Mouse (Mus musculus) hindbrain, embryonic 16.5 days (tissue): Measurements from ENCODE around the gene Tns1. TPM values are rescaled to one million over a fixed set of nuclear protein-coding genes. Genes with fewer than 3 reads are reported as not detected.

Experiments
- ATAC-seq: fragments of 200-750 bp; cut with Nextera tagmentation; 2 replicates; pipeline ENCODE4 v1.8.0; 2017; ENCODE audit warnings: moderate TSS enrichment, moderate library complexity
- H3K27ac ChIP-seq: fragments of 300-500 bp; sonication (generic); 2 replicates; pipeline ENCODE4 v1.5.1; 2014; ENCODE audit warnings: low read depth, mild to moderate bottlenecking, control low read depth, low read length, moderate library complexity
- H3K27me3 ChIP-seq: fragments of 300-500 bp; sonication (generic); replicated peaks from 2 replicates; pipeline ENCODE4 v1.6.1; 2014; ENCODE audit warnings: low read length; ENCODE audit not compliant: control insufficient read depth, insufficient read depth
- H3K36me3 ChIP-seq: fragments of 300-500 bp; sonication (generic); 2 replicates; pipeline ENCODE4 v1.6.1; 2014; ENCODE audit warnings: mild to moderate bottlenecking, low read length, moderate library complexity, mixed read lengths; ENCODE audit not compliant: control insufficient read depth, insufficient read depth
- H3K4me1 ChIP-seq: fragments of 300-500 bp; sonication (generic); 2 replicates; pipeline ENCODE4 v1.6.1; 2014; ENCODE audit warnings: low read depth, low read length; ENCODE audit not compliant: control insufficient read depth, insufficient read depth
- H3K4me2 ChIP-seq: fragments of 300-500 bp; sonication (generic); 2 replicates; pipeline ENCODE4 v1.6.1; 2014; ENCODE audit warnings: mild to moderate bottlenecking, low read length, control low read depth, moderate library complexity
- H3K4me3 ChIP-seq: fragments of 300-500 bp; sonication (generic); 2 replicates; pipeline ENCODE4 v1.5.1; 2014; ENCODE audit warnings: mild to moderate bottlenecking, low read length, control low read depth, moderate library complexity
- H3K9ac ChIP-seq: fragments of 300-500 bp; sonication (generic); 2 replicates; pipeline ENCODE4 v1.6.1; 2014; ENCODE audit warnings: low read depth, mild to moderate bottlenecking, control low read depth, low read length, moderate library complexity
- H3K9me3 ChIP-seq: fragments of 300-500 bp; sonication (generic); 2 replicates; pipeline ENCODE4 v1.6.1; 2014; ENCODE audit warnings: mild to moderate bottlenecking, low read length, moderate library complexity; ENCODE audit not compliant: control insufficient read depth
- WGBS: fragments of 180-500 bp; shearing (Covaris S2); extraction: QIAGEN DNeasy Blood & Tissue Kit; methylation state at CpG from one replicate; pipeline ENCODE4 v1.1.7; 2014; 5-methylcytosine and 5-hydroxymethylcytosine counted together
- polyA plus RNA-seq: library from polyadenylated mRNA; unstranded; fragments of >200 nt; fragmentation: Nextera tagmentation; extraction: Ambion mirVana; gene quantifications from 2 replicates; pipeline ENCODE4 v1.2.1, GENCODE M21; 2015

The Tns1 gene
- polyA plus RNA-seq, 1 experiment from 2014 or later: 13.5 TPM

GRCm38 (mm10) chr1:74047311-74047710, 76.9 kb downstream of the Tns1 start:
- 42% methylated on average over 2 of the region's 2 CpGs for WGBS
- Histone ChIP-seq H3K36me3 (no peaks in the 10 kb centered on the region), H3K27me3 (no peaks in the 10 kb centered on the region), H3K4me2 (no peak overlapping the region), H3K4me1 (peaks cover 4% of the 10 kb centered on the region; the same call in 1 of the 2 replicates), H3K9ac (no peak overlapping the region), H3K9me3 (no peaks in the 10 kb centered on the region), H3K27ac (no peak overlapping the region), H3K4me3 (no peak overlapping the region)
- no peak for ATAC-seq

- Histone ChIP-seq H3K9ac (no peak overlapping the region), H3K4me1 (peaks cover 7% of the 10 kb centered on the region), H3K9me3 (no peaks in the 10 kb centered on the region), H3K27me3 (no peaks in the 10 kb centered on the region), H3K4me3 (no peak overlapping the region), H3K4me2 (no peak overlapping the region), H3K36me3 (no peaks in the 10 kb centered on the region), H3K27ac (no peak overlapping the region)
- no peak for ATAC-seq
- WGBS: 90% methylated on average over 2 of the region's 2 CpGs
These were observed 79.2 kb downstream of the Tns1 start for GRCm38 (mm10) chr1:74045034-74045433.

GRCm38 (mm10) chr1:74044421-74044820, 79.8 kb downstream of the Tns1 start:
- H3K36me3 ChIP-seq: no peaks in the 10 kb centered on the region
- ATAC-seq: no peak
- no peaks in the 10 kb centered on the region for H3K27me3 ChIP-seq
- no peak overlapping the region for H3K27ac ChIP-seq
- no peak overlapping the region for H3K4me3 ChIP-seq
- peaks cover 7% of the 10 kb centered on the region for H3K4me1 ChIP-seq
- no peaks in the 10 kb centered on the region for H3K9me3 ChIP-seq
- no peak overlapping the region for H3K9ac ChIP-seq
- WGBS: 82% methylated on average over 1 of the region's 1 CpGs
- H3K4me2 ChIP-seq: no peak overlapping the region

GRCm38 (mm10) chr1:74043584-74044105, 80.6 kb downstream of the Tns1 start:
- no peak overlapping the region for H3K27ac ChIP-seq
- 71% methylated on average over 4 of the region's 4 CpGs for WGBS
- ATAC-seq: no peak

GRCm38 (mm10) chr1:74042711-74043467, 81.4 kb downstream of the Tns1 start:
- ATAC-seq: no peak
- H3K9ac ChIP-seq: no peak overlapping the region
- H3K4me1 ChIP-seq: peaks cover 7% of the 10 kb centered on the region
- no peak overlapping the region for H3K27ac ChIP-seq
- H3K36me3 ChIP-seq: no peaks in the 10 kb centered on the region
- H3K27me3 ChIP-seq: peaks cover 2% of the 10 kb centered on the region
- no peak overlapping the region for H3K4me2 ChIP-seq
- no peaks in the 10 kb centered on the region for H3K9me3 ChIP-seq
- no peak overlapping the region for H3K4me3 ChIP-seq
- 67% methylated on average over 3 of the region's 3 CpGs for whole genome bisulfite sequencing

More at GRCm38 (mm10) chr1:74043584-74044105, 80.6 kb downstream of the Tns1 start:
- no peaks in the 10 kb centered on the region for H3K36me3 ChIP-seq
- H3K4me2 ChIP-seq: no peak overlapping the region
- no peak overlapping the region for H3K4me3 ChIP-seq
- no peaks in the 10 kb centered on the region for H3K9me3 ChIP-seq
- H3K4me1 ChIP-seq: peaks cover 7% of the 10 kb centered on the region
- H3K27me3 ChIP-seq: no peaks in the 10 kb centered on the region
- H3K9ac ChIP-seq: no peak overlapping the region

GRCm38 (mm10) chr1:74041692-74042091, 82.6 kb downstream of the Tns1 start:
- Histone ChIP-seq H3K36me3 (no peaks in the 10 kb centered on the region), H3K4me1 (peaks cover 12% of the 10 kb centered on the region), H3K4me3 (no peak overlapping the region), H3K9me3 (no peaks in the 10 kb centered on the region), H3K27ac (no peak overlapping the region), H3K9ac (no peak overlapping the region), H3K4me2 (no peak overlapping the region), H3K27me3 (peaks cover 5% of the 10 kb centered on the region)
- 47% methylated on average over 8 of the region's 8 CpGs for WGBS
- ATAC-seq: no peak

GRCm38 (mm10) chr1:74041178-74041577, 83.1 kb downstream of the Tns1 start:
- no peak for ATAC-seq
- Histone ChIP-seq H3K9me3 (no peaks in the 10 kb centered on the region), H3K27ac (no peak overlapping the region), H3K4me2 (no peak overlapping the region), H3K9ac (no peak overlapping the region), H3K4me3 (no peak overlapping the region), H3K4me1 (peaks cover 13% of the 10 kb centered on the region), H3K27me3 (peaks cover 7% of the 10 kb centered on the region), H3K36me3 (no peaks in the 10 kb centered on the region)
- 75% methylated on average over 7 of the region's 7 CpGs for WGBS

GRCm38 (mm10) chr1:74036560-74037390, 87.5 kb downstream of the Tns1 start:
- no peaks in the 10 kb centered on the region for H3K9me3 ChIP-seq
- 7% methylated on average over 28 of the region's 40 CpGs for WGBS
- peaks cover 7% of the 10 kb centered on the region for H3K27me3 ChIP-seq
- H3K4me3 ChIP-seq: peak overlapping the region; percentile 43
- ATAC-seq: peak; percentile 54
- H3K36me3 ChIP-seq: no peaks in the 10 kb centered on the region
- H3K27ac ChIP-seq: no peak overlapping the region
- peak overlapping the region; percentile 65 for H3K9ac ChIP-seq
- peak overlapping the region; percentile 76 for H3K4me2 ChIP-seq
- peaks cover 13% of the 10 kb centered on the region for H3K4me1 ChIP-seq

GRCm38 (mm10) chr1:74035912-74036489, 88.2 kb downstream of the Tns1 start:
- Histone ChIP-seq H3K9me3 (no peaks in the 10 kb centered on the region), H3K4me2 (0 out of 2 replicates have a peak overlapping the region, but pooled peaks have one; percentile 7), H3K4me1 (peaks cover 17% of the 10 kb centered on the region), H3K27me3 (peaks cover 7% of the 10 kb centered on the region), H3K9ac (no peak overlapping the region), H3K36me3 (no peaks in the 10 kb centered on the region), H3K4me3 (peak overlapping the region; percentile 43), H3K27ac (no peak overlapping the region)
- no peak for ATAC-seq
- 70% methylated on average over 3 of the region's 3 CpGs for WGBS
